Mouse (Mus musculus): Measurements from ENCODE around the gene Zswim8. TPM values are rescaled to one million over a fixed set of nuclear protein-coding genes. Genes with fewer than 3 reads are reported as not detected.
A peak's percentile ranks its signal among the peaks of the same experiment; 100 is the strongest.

Zswim8 gene
- polyA plus RNA-seq, 1 experiment from 2014 or later = 36.0 TPM

GRCm38 (mm10) chr14:20664436-20664835 is 42.9 kb upstream of the Zswim8 start:
- 0 out of 2 replicates have a peak, but pooled peaks cover 2% of the 10 kb centered on the region for H3K27me3 ChIP-seq (ENCODE audit: control insufficient read depth, insufficient read depth, low read length)
- peaks cover 6% of the 10 kb centered on the region; the same call in 1 of the 2 replicates for H3K4me1 ChIP-seq (ENCODE audit: control insufficient read depth, insufficient read depth, low read length)
- DNase-seq (ENCODE audit: low spot score) (no peak), ATAC-seq (ENCODE audit: insufficient read depth, low FRiP score, low TSS enrichment) (no peak)
- no peaks in the 10 kb centered on the region for H3K36me3 ChIP-seq (ENCODE audit: control insufficient read depth, insufficient read depth, low read length)
- H3K9ac ChIP-seq (ENCODE audit: low read length) = no peak overlapping the region
- H3K27ac ChIP-seq (ENCODE audit: low read depth, low read length) = no peak overlapping the region
- no peaks in the 10 kb centered on the region for H3K9me3 ChIP-seq (ENCODE audit: control insufficient read depth, low read length)
- WGBS = 56% methylated on average over 3 of the region's 3 CpGs
- no peak overlapping the region for H3K4me3 ChIP-seq (ENCODE audit: low read depth, low read length)
- no peak overlapping the region for H3K4me2 ChIP-seq (ENCODE audit: low read depth)

- ATAC-seq (ENCODE audit: insufficient read depth, low FRiP score, low TSS enrichment) = no peak
- Histone ChIP-seq H3K4me3 (ENCODE audit: low read depth, low read length) (no peak overlapping the region), H3K4me2 (ENCODE audit: low read depth) (no peak overlapping the region), H3K4me1 (ENCODE audit: control insufficient read depth, insufficient read depth, low read length) (no peaks in the 10 kb centered on the region), H3K36me3 (ENCODE audit: control insufficient read depth, insufficient read depth, low read length) (no peaks in the 10 kb centered on the region), H3K27ac (ENCODE audit: low read depth, low read length) (no peak overlapping the region), H3K9ac (ENCODE audit: low read length) (no peak overlapping the region), H3K27me3 (ENCODE audit: control insufficient read depth, insufficient read depth, low read length) (0 out of 2 replicates have a peak, but pooled peaks cover 2% of the 10 kb centered on the region), H3K9me3 (ENCODE audit: control insufficient read depth, low read length) (no peaks in the 10 kb centered on the region)
- 79% methylated on average over 1 of the region's 1 CpGs for WGBS
- no peak for DNase-seq (ENCODE audit: low spot score)
Measured at GRCm38 (mm10) chr14:20667469-20667868, 39.9 kb upstream of the Zswim8 start.

- H3K27me3 ChIP-seq (ENCODE audit: control insufficient read depth, insufficient read depth, low read length) = 0 out of 2 replicates have a peak, but pooled peaks cover 2% of the 10 kb centered on the region
- H3K4me3 ChIP-seq (ENCODE audit: low read depth, low read length) = no peak within 1 kb of the TSS
- H3K36me3 ChIP-seq (ENCODE audit: control insufficient read depth, insufficient read depth, low read length) = no peaks in the 10 kb centered on the region
- H3K9ac ChIP-seq (ENCODE audit: low read length) = no peak within 1 kb of the TSS
- ATAC-seq (ENCODE audit: insufficient read depth, low FRiP score, low TSS enrichment) (no peak), DNase-seq (ENCODE audit: low spot score) (no peak)
- 85% methylated on average over 8 of the region's 8 CpGs for WGBS
- no peak within 1 kb of the TSS for H3K27ac ChIP-seq (ENCODE audit: low read depth, low read length)
- no peaks in the 10 kb centered on the region for H3K4me1 ChIP-seq (ENCODE audit: control insufficient read depth, insufficient read depth, low read length)
- no peaks in the 10 kb centered on the region for H3K9me3 ChIP-seq (ENCODE audit: control insufficient read depth, low read length)
- no peak within 1 kb of the TSS for H3K4me2 ChIP-seq (ENCODE audit: low read depth)
Measured at GRCm38 (mm10) chr14:20668154-20668810, 39.1 kb upstream of the Zswim8 start, which contains the start of gene Synpo2l. Synpo2l (minus strand) TSS chr14:20668354.

GRCm38 (mm10) chr14:20672990-20673389 is 34.4 kb upstream of the Zswim8 start:
- no peaks in the 10 kb centered on the region for H3K9me3 ChIP-seq (ENCODE audit: control insufficient read depth, low read length)
- WGBS = 88% methylated on average over 2 of the region's 2 CpGs
- peaks cover 8% of the 10 kb centered on the region for H3K36me3 ChIP-seq (ENCODE audit: control insufficient read depth, insufficient read depth, low read length)
- H3K4me2 ChIP-seq (ENCODE audit: low read depth) = no peak overlapping the region
- H3K27ac ChIP-seq (ENCODE audit: low read depth, low read length) = no peak overlapping the region
- DNase-seq (ENCODE audit: low spot score) (peak; percentile 47), ATAC-seq (ENCODE audit: insufficient read depth, low FRiP score, low TSS enrichment) (no peak)
- no peaks in the 10 kb centered on the region for H3K27me3 ChIP-seq (ENCODE audit: control insufficient read depth, insufficient read depth, low read length)
- H3K4me3 ChIP-seq (ENCODE audit: low read depth, low read length) = no peak overlapping the region
- H3K9ac ChIP-seq (ENCODE audit: low read length) = no peak overlapping the region
- no peaks in the 10 kb centered on the region for H3K4me1 ChIP-seq (ENCODE audit: control insufficient read depth, insufficient read depth, low read length)

- H3K27me3 ChIP-seq (ENCODE audit: control insufficient read depth, insufficient read depth, low read length) = no peaks in the 10 kb centered on the region
- H3K27ac ChIP-seq (ENCODE audit: low read depth, low read length) = no peak overlapping the region; the same call in 1 of the 2 replicates
- H3K9ac ChIP-seq (ENCODE audit: low read length) = peak overlapping the region; percentile 39
- no peaks in the 10 kb centered on the region for H3K9me3 ChIP-seq (ENCODE audit: control insufficient read depth, low read length)
- H3K4me1 ChIP-seq (ENCODE audit: control insufficient read depth, insufficient read depth, low read length) = no peaks in the 10 kb centered on the region
- H3K36me3 ChIP-seq (ENCODE audit: control insufficient read depth, insufficient read depth, low read length) = peaks cover 12% of the 10 kb centered on the region
- peak overlapping the region; percentile 79 for H3K4me3 ChIP-seq (ENCODE audit: low read depth, low read length)
- DNase-seq (ENCODE audit: low spot score) (peak; percentile 30), ATAC-seq (ENCODE audit: insufficient read depth, low FRiP score, low TSS enrichment) (peak; percentile 78)
- peak overlapping the region; percentile 57 for H3K4me2 ChIP-seq (ENCODE audit: low read depth)
- 13% methylated on average over 13 of the region's 13 CpGs for WGBS
Measured at GRCm38 (mm10) chr14:20673735-20674063, 33.7 kb upstream of the Zswim8 start.

GRCm38 (mm10) chr14:20674064-20674833 is 33.1 kb upstream of the Zswim8 start, which contains the start of gene Sec24c:
Sec24c (plus strand) TSS chr14:20674308.
- H3K27ac ChIP-seq (ENCODE audit: low read depth, low read length) = peak within 1 kb of the TSS; percentile 49
- H3K9ac ChIP-seq (ENCODE audit: low read length) = peak within 1 kb of the TSS; percentile 69
- peak within 1 kb of the TSS; percentile 79 for H3K4me3 ChIP-seq (ENCODE audit: low read depth, low read length)
- H3K4me2 ChIP-seq (ENCODE audit: low read depth) = peak within 1 kb of the TSS; percentile 70
- H3K36me3 ChIP-seq (ENCODE audit: control insufficient read depth, insufficient read depth, low read length) = peaks cover 13% of the 10 kb centered on the region
- no peaks in the 10 kb centered on the region for H3K9me3 ChIP-seq (ENCODE audit: control insufficient read depth, low read length)
- no peaks in the 10 kb centered on the region for H3K27me3 ChIP-seq (ENCODE audit: control insufficient read depth, insufficient read depth, low read length)
- H3K4me1 ChIP-seq (ENCODE audit: control insufficient read depth, insufficient read depth, low read length) = no peaks in the 10 kb centered on the region
- peak; percentile 99 for DNase-seq (ENCODE audit: low spot score)
- ATAC-seq (ENCODE audit: insufficient read depth, low FRiP score, low TSS enrichment) = peak; percentile 97
- WGBS = under 1% methylated on average over 42 of the region's 43 CpGs

- H3K27me3 ChIP-seq (ENCODE audit: control insufficient read depth, insufficient read depth, low read length) = no peaks in the 10 kb centered on the region
- no peak overlapping the region for H3K9ac ChIP-seq (ENCODE audit: low read length)
- WGBS = 94% methylated on average over 4 of the region's 4 CpGs
- no peak for DNase-seq (ENCODE audit: low spot score)
- H3K4me1 ChIP-seq (ENCODE audit: control insufficient read depth, insufficient read depth, low read length) = no peaks in the 10 kb centered on the region
- H3K36me3 ChIP-seq (ENCODE audit: control insufficient read depth, insufficient read depth, low read length) = peaks cover 28% of the 10 kb centered on the region
- no peak for ATAC-seq (ENCODE audit: insufficient read depth, low FRiP score, low TSS enrichment)
- H3K4me3 ChIP-seq (ENCODE audit: low read depth, low read length) = no peak overlapping the region
- H3K4me2 ChIP-seq (ENCODE audit: low read depth) = no peak overlapping the region
- H3K27ac ChIP-seq (ENCODE audit: low read depth, low read length) = no peak overlapping the region
- H3K9me3 ChIP-seq (ENCODE audit: control insufficient read depth, low read length) = no peaks in the 10 kb centered on the region
Measured at GRCm38 (mm10) chr14:20677906-20678305, 29.4 kb upstream of the Zswim8 start.

- H3K9ac ChIP-seq (ENCODE audit: low read length) = no peak overlapping the region
- DNase-seq (ENCODE audit: low spot score) (no peak), ATAC-seq (ENCODE audit: insufficient read depth, low FRiP score, low TSS enrichment) (no peak)
- no peak overlapping the region for H3K27ac ChIP-seq (ENCODE audit: low read depth, low read length)
- H3K4me2 ChIP-seq (ENCODE audit: low read depth) = no peak overlapping the region
- no peaks in the 10 kb centered on the region for H3K27me3 ChIP-seq (ENCODE audit: control insufficient read depth, insufficient read depth, low read length)
- H3K9me3 ChIP-seq (ENCODE audit: control insufficient read depth, low read length) = no peaks in the 10 kb centered on the region
- no peak overlapping the region for H3K4me3 ChIP-seq (ENCODE audit: low read depth, low read length)
- WGBS = 91% methylated on average over 2 of the region's 2 CpGs
- no peaks in the 10 kb centered on the region for H3K4me1 ChIP-seq (ENCODE audit: control insufficient read depth, insufficient read depth, low read length)
- H3K36me3 ChIP-seq (ENCODE audit: control insufficient read depth, insufficient read depth, low read length) = peaks cover 36% of the 10 kb centered on the region
Measured at GRCm38 (mm10) chr14:20681742-20682141, 25.6 kb upstream of the Zswim8 start.

Measured in neural tube, embryonic 11.5 days (tissue).